Mouse (Mus musculus): ENCODE results near the gene Ctc1. TPM values are rescaled to one million over a fixed set of nuclear protein-coding genes. Genes with fewer than 3 reads are reported as not detected.
"Not testable (repeated sequence)": the region's sequence is repeated elsewhere in the genome, so short reads cannot be mapped to it uniquely, and the experiment has no call there.

The Ctc1 gene
- total RNA-seq, 2 experiments from 2014 or later: 40.3 to 43.1 TPM

DNA sequence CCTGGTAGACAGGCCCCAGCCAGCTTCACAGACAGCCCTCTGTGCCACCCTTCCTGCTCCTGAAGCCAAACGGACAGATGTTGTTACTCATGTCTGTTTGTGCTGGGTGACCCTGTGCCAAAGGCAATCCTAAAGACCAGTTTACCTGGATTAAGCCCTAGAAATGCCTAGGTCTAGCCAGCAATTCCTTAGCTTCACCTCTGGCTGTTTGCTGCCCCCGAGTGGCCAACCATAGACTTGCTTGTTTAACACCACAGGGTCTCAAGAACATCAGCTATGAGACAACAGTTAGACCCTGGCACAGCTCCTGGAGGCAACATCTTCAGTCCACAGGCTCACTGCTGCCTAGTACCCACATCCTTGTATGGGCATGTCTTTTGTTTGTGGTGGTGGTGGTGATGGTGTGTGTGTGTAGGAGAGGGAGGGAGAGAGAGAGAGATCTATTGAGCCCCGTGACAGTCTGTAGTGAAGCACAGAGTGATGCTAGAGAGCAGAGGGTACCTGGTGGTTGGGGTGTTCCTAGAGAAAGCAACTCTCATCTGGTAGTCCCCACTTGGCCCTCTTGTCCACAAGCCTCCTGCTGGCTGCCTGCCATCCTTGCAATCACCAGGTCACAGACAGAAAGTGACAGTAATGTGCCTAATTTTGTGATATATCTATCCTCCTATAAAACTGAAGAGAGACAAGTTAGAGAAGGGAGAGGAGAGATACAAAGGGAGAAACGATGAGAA lies 32.9 kb upstream of the Ctc1 start:
- peak; percentile 45 to 72 for DNase-seq (ENCODE audit: low spot score in 2 of 2)
- Histone ChIP-seq H3K4me3 (no peak overlapping the region), H3K27ac (no peak overlapping the region)
- TF ChIP-seq CTCF (conservative IDR thresholded peaks at IDR 0.05): peak; percentile 87

DNA sequence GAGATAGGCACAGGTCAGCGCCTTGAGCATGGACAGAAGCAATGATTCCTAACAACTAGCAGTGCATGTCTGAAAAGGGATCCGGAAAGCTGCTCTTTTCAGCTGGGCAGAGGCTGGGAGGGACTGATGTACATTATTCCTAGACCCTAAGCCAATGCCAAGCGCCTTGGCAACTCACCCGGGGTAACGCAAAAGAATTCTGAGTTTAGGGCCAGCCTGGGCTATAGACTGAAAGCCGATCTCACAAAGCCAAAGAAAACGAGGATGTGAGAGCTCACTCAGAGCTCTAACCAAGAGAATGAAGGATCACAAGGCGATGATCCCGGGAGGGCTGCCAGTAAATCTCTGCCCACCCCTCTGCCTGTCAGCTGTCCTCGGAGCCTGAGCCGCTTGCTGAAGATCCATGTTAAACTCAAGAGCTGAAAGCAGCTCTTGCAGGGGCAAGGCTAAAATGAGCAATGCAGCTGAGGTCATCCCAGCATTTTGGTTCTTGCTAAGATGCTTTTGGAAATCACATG lies 28.3 kb upstream of the Ctc1 start:
- Histone ChIP-seq H3K4me3 (no peak overlapping the region), H3K27ac (no peak overlapping the region)
- DNase-seq (ENCODE audit: low spot score in 2 of 2): no peak
- no peak for TF ChIP-seq CTCF (conservative IDR thresholded peaks at IDR 0.05)

DNA sequence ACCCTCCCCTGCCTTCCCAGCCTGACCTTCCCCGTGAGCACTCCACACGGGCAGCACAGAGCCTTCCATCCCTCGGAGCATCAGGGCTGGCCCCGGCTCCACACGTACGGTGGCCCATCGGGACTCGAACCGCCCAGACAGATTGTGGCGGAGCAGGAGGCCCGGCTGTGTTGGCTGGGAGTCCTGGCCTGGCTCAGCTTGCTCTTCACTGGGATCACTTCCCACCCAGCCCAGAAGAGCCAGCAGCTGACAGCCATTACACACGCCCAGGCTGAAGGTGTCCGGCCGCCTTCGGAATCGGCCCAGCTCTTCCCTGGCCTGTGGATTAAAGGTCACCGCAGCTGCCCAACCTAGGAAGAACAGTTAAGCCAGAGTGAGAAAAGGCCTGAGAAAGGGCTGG lies 27.4 kb upstream of the Ctc1 start:
- Histone ChIP-seq H3K27ac (no peak overlapping the region), H3K4me3 (no peak overlapping the region)
- TF ChIP-seq CTCF (conservative IDR thresholded peaks at IDR 0.05): no peak
- DNase-seq (ENCODE audit: low spot score in 2 of 2): no peak

DNA sequence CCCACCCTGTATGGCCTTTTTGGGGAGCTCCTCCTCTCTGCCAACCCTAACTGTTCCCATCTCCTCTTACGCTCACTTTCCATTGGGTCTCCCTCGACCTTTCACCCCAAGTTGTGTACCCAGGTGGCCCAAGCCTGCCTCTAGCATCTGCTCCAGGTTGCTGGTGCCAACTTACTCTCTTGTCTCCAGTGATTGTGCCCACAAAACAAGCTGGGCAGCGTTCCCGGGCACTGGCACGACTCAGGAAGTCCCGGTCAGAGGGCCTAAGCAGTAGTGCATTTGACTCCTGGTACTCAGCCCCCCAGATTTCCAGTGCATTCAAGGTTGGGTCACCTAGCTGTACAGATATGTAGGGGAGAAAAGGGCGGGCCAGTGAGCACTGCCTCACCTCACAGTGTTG lies 22.6 kb upstream of the Ctc1 start:
- no peak for DNase-seq (ENCODE audit: low spot score in 2 of 2)
- TF ChIP-seq CTCF (conservative IDR thresholded peaks at IDR 0.05): no peak
- no peak overlapping the region for H3K4me3 ChIP-seq
- no peak overlapping the region for H3K27ac ChIP-seq

DNA sequence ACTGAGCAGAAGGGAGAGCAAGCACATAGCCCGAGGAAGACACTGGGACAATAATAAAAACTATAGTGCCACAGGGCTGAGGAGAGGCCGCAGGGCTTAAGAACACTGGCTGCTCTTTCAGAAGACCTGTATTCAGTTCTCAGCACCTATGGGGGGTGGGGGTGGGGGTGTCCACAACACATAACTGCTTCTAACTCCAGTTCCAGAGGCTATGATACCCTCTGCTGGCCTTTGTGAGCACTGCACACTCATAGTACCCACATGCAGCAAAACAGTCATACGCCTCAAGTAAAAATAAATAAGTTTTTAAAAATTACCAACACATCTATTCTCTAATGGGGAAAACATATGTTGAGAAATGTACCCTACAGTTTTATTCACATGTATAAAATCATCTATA lies 21.3 kb upstream of the Ctc1 start:
- TF ChIP-seq CTCF (conservative IDR thresholded peaks at IDR 0.05): peak; percentile 64
- DNase-seq (ENCODE audit: low spot score in 2 of 2): no peak
- H3K4me3 ChIP-seq: no peak overlapping the region
- H3K27ac ChIP-seq: no peak overlapping the region

GRCm38 (mm10) chr11:68997080-68997479 lies 18.6 kb upstream of the Ctc1 start:
- no peak for TF ChIP-seq CTCF (conservative IDR thresholded peaks at IDR 0.05)
- DNase-seq (ENCODE audit: low spot score in 2 of 2): no peak
- no peak overlapping the region for H3K4me3 ChIP-seq
- no peak overlapping the region for H3K27ac ChIP-seq

DNA sequence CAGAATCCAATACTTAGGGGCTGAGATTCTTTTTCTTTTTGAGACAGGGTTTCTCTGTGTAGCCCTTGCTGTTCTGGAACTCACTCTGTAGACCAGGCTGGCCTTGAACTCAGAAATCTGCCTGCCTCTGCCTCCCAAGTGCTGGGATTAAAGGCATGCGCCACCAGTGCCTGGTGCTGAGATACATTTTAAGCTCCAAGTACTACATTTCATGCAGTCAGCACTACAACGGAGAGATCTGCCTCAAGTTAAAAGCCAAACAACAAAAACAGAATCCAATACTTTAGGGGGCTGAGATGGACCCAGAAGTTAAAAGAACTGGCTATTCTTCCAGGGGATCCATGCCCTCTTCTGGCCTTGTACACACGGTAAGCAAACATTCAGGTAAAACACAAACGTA lies 12.9 kb upstream of the Ctc1 start:
- DNase-seq (ENCODE audit: low spot score in 2 of 2); H3K4me3 ChIP-seq; H3K27ac ChIP-seq: not testable (repeated sequence)

GRCm38 (mm10) chr11:69003592-69003991 lies 12.1 kb upstream of the Ctc1 start:
- peak; percentile 55 for TF ChIP-seq CTCF (conservative IDR thresholded peaks at IDR 0.05)
- H3K4me3 ChIP-seq: no peak overlapping the region
- H3K27ac ChIP-seq: no peak overlapping the region
- DNase-seq (ENCODE audit: low spot score in 2 of 2): no peak

GRCm38 (mm10) chr11:69005193-69005592 lies 10.5 kb upstream of the Ctc1 start:
- no peak for TF ChIP-seq CTCF (conservative IDR thresholded peaks at IDR 0.05)
- H3K27ac ChIP-seq: no peak overlapping the region
- no peak overlapping the region for H3K4me3 ChIP-seq
- no peak for DNase-seq (ENCODE audit: low spot score in 2 of 2)

DNA sequence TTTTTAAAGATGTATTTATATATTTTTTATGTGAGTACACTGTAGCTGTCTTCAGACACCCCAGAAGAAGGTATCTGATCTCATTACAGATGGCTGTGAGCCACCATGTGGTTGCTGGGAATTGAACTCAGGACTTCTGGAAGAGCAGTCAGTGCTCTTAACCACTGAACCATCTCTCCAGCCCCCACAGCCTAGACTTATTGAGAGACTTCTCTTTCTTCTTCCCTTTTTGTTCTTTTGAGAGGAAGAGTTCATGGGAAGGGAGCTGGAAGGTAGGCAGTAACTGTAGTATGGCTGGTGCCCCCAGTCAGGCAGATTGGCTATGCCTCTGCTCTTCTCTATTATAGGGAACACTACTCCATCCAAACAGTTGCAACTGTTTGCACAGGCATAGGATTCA lies 9.1 kb upstream of the Ctc1 start:
- H3K27ac ChIP-seq; DNase-seq (ENCODE audit: low spot score in 2 of 2): not testable (repeated sequence)

DNA sequence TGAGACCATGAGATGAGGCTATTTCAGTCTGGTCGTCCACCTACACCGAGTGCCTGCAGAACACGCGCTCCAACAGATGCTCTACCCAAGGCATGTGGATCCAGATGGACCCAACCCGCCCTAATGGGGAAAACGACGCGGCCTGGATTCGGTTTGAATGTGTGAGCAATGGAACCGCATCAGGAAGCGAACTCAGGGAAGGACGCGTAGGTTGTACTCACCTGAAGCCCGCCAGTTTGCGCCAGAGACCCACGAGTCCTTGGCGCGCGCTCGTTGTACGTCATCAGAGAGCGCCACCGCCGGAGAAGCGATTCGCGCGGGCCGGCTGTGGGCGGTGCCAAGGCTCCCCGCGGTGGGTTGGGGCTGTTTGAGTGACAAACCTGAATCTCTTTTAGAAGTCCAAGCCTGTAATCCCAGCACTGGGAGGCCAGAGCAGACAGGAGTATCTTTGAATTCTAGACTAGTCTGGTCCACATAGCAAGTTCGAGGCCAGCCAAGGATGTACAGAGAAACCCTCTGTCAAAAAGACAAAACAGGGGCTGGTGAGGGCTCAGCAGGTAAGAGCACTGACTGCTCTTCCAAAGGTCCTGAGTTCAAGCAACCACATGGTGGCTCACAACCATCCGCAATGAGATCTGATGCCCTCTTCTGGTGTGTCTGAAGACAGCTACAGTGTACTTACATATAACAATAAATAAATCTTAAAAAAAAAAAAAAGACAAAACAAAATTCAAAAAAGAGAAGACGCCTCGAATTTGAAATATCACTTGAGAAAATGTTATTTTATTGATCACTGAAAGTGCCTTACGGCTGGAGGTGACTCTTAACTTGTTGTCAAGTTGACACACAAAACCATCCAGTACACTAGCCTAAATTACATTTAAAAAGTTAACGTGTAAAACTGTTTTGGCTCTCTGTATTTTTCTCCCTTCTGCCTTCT lies 7.3 kb upstream of the Ctc1 start, which contains the start of gene Pfas:
Gene Pfas, minus strand, starts transcription at position 279 of the 940 bp plus-strand sequence.
- H3K27ac ChIP-seq: peak within 1 kb of the TSS; percentile 59

More for the DNA sequence above, 9.1 kb upstream of the Ctc1 start:
- H3K4me3 ChIP-seq: not testable (repeated sequence)

GRCm38 (mm10) chr11:69009508-69009907 lies 6.2 kb upstream of the Ctc1 start:
- H3K27ac ChIP-seq: no peak overlapping the region
- no peak for TF ChIP-seq CTCF (conservative IDR thresholded peaks at IDR 0.05)
- no peak for DNase-seq (ENCODE audit: low spot score in 2 of 2)
- H3K4me3 ChIP-seq: no peak overlapping the region

More for the DNA sequence above, 7.3 kb upstream of the Ctc1 start, which contains the start of gene Pfas:
- peak; percentile 40 for TF ChIP-seq CTCF (conservative IDR thresholded peaks at IDR 0.05)
- peak; percentile 89 to 94 for DNase-seq (ENCODE audit: low spot score in 2 of 2)
- peak within 1 kb of the TSS; percentile 62 for H3K4me3 ChIP-seq

Measured in layer of hippocampus, adult 2 months (tissue).